Comparison of ENCODE assay signal across 9 mouse cellular contexts in genomic region chr13:44229136-44229611, GRCm38 (mm10).
DNase-seq lines count a peak whose midpoint lies in the region; ATAC-seq and TF ChIP-seq lines count a peak whose summit lies in the region.
"Had no signal": no experiment of that assay in that cellular context is flagged by ENCODE, and none has a peak within 500 bp of the region (broad histone marks: within the 10 kb centered on the region; RNA-seq: fewer than 3 reads in every experiment).

No protein-coding gene starts in this region.

- DNase-seq in gastrocnemius, adult 18-20 months (ENCODE audit: low spot score), result peak; percentile 30
- no peak for DNase-seq in gastrocnemius, postnatal 10 days
- DNase-seq in lung, embryonic 14.5 days, result no peak
- no peak for DNase-seq in lung, postnatal 10 days
- DNase-seq: cerebellum, adult 2 months had no signal

- 10% methylated on average over 7 of the region's 7 CpGs for WGBS in lung, embryonic 14.5 days
- WGBS in limb, embryonic 15.5 days, result 9% methylated on average over 7 of the region's 7 CpGs
- WGBS in stomach, embryonic 15.5 days, result 13% methylated on average over 7 of the region's 7 CpGs

- 0 out of 2 replicates have a peak overlapping the region, but pooled peaks have one; percentile 8 for H3K4me3 ChIP-seq in lung, embryonic 14.5 days (ENCODE audit: low read depth, low read length)
- no peak overlapping the region for H3K4me3 ChIP-seq in limb, embryonic 15.5 days
- no peak overlapping the region for H3K4me3 ChIP-seq in stomach, embryonic 15.5 days (replicated peaks)

- TF ChIP-seq CTCF in lung, embryonic 14.5 days (IDR thresholded peaks at IDR 0.05; ENCODE audit: low read depth), result no peak

- no peaks in the 10 kb centered on the region for H3K36me3 ChIP-seq in lung, embryonic 14.5 days (ENCODE audit: insufficient read depth)
- no peaks in the 10 kb centered on the region for H3K36me3 ChIP-seq in limb, embryonic 15.5 days
- H3K36me3 ChIP-seq in stomach, embryonic 15.5 days, result no peaks in the 10 kb centered on the region

- peak overlapping the region; percentile 49 for H3K4me2 ChIP-seq in lung, embryonic 14.5 days
- H3K4me2 ChIP-seq in limb, embryonic 15.5 days, result peak overlapping the region; percentile 21
- peak overlapping the region; percentile 32 for H3K4me2 ChIP-seq in stomach, embryonic 15.5 days

- H3K27ac ChIP-seq in lung, embryonic 14.5 days (ENCODE audit: low read depth), result peak overlapping the region; percentile 44; the same call in 1 of the 2 replicates
- peak overlapping the region; percentile 17; the same call in 1 of the 2 replicates for H3K27ac ChIP-seq in limb, embryonic 15.5 days
- H3K27ac ChIP-seq in stomach, embryonic 15.5 days, result peak overlapping the region; percentile 24; the same call in 1 of the 2 replicates

- peaks cover 7% of the 10 kb centered on the region; the same call in 1 of the 2 replicates for H3K4me1 ChIP-seq in lung, embryonic 14.5 days (ENCODE audit: insufficient read depth)
- peaks cover 36% of the 10 kb centered on the region for H3K4me1 ChIP-seq in limb, embryonic 15.5 days
- H3K4me1 ChIP-seq in stomach, embryonic 15.5 days, result peaks cover 13% of the 10 kb centered on the region

- no peak overlapping the region for H3K9ac ChIP-seq in lung, embryonic 14.5 days
- no peak overlapping the region for H3K9ac ChIP-seq in limb, embryonic 15.5 days
- H3K9ac ChIP-seq in stomach, embryonic 15.5 days, result no peak overlapping the region

- peak; percentile 55 for ATAC-seq in lung, embryonic 14.5 days (ENCODE audit: insufficient read depth)
- ATAC-seq in limb, embryonic 15.5 days (ENCODE audit: insufficient number of reproducible peaks, low FRiP score, low TSS enrichment, low read depth), result no peak
- ATAC-seq in stomach, embryonic 15.5 days (ENCODE audit: insufficient read depth, low FRiP score, low read depth), result no peak
- no peak for ATAC-seq in CD4-positive, CD25-positive, alpha-beta regulatory T cell, adult 4 months
- ATAC-seq in granulocyte monocyte progenitor cell, adult 5-6 weeks (replicated peaks; ENCODE audit: poor library complexity, severe bottlenecking), result no peak

- peaks cover 4% of the 10 kb centered on the region; the same call in 1 of the 2 replicates for H3K9me3 ChIP-seq in lung, embryonic 14.5 days (ENCODE audit: low read depth, low read length)
- H3K9me3 ChIP-seq in limb, embryonic 15.5 days, result no peaks in the 10 kb centered on the region
- H3K9me3 ChIP-seq in stomach, embryonic 15.5 days, result no peaks in the 10 kb centered on the region

- H3K27me3 ChIP-seq in lung, embryonic 14.5 days (ENCODE audit: insufficient read depth, low read length), result no peaks in the 10 kb centered on the region
- no peaks in the 10 kb centered on the region for H3K27me3 ChIP-seq in limb, embryonic 15.5 days
- H3K27me3 ChIP-seq in stomach, embryonic 15.5 days (replicated peaks), result no peaks in the 10 kb centered on the region; the same call in 1 of the 2 replicates
